8 mouse cellular contexts compared by ENCODE assay signal in genomic region chr4:137920005-137920404, GRCm38 (mm10). TPM values are rescaled to one million over a fixed set of nuclear protein-coding genes. Genes with fewer than 3 reads are reported as not detected.
DNase-seq lines count a peak whose midpoint lies in the region; ATAC-seq and TF ChIP-seq lines count a peak whose summit lies in the region.

No protein-coding gene starts in this region.

- ATAC-seq in embryonic facial prominence, embryonic 13.5 days (ENCODE audit: insufficient number of reproducible peaks, insufficient read depth, low FRiP score, low TSS enrichment, low read depth) = no peak

- TF ChIP-seq POLR2A in kidney, adult 2 months (IDR thresholded peaks at IDR 0.05; ENCODE audit: low read depth, low read length) = no peak

- 18% methylated on average over 7 of the region's 7 CpGs for WGBS in embryonic facial prominence, embryonic 13.5 days
- WGBS in heart, embryonic 10.5 days = 30% methylated on average over 7 of the region's 7 CpGs
- 70% methylated on average over 7 of the region's 7 CpGs for whole genome bisulfite sequencing in kidney, adult 2 months

- H3K27me3 ChIP-seq in embryonic facial prominence, embryonic 13.5 days = no peaks in the 10 kb centered on the region
- H3K27me3 ChIP-seq in heart, embryonic 10.5 days (ENCODE audit: insufficient read depth, poor library complexity, severe bottlenecking) = no peaks in the 10 kb centered on the region
- no peaks in the 10 kb centered on the region for H3K27me3 ChIP-seq in kidney, adult 2 months (replicated peaks; ENCODE audit: control insufficient read depth, insufficient read depth, low read length)

- H3K4me3 ChIP-seq in embryonic facial prominence, embryonic 13.5 days = no peak overlapping the region
- H3K4me3 ChIP-seq in heart, embryonic 10.5 days = no peak overlapping the region
- H3K4me3 ChIP-seq in kidney, adult 2 months (ENCODE audit: insufficient read depth, low read depth, low read length) = no peak overlapping the region

- H3K27ac ChIP-seq in embryonic facial prominence, embryonic 13.5 days = peak overlapping the region; percentile 89
- peak overlapping the region; percentile 85 for H3K27ac ChIP-seq in heart, embryonic 10.5 days
- peak overlapping the region; percentile 89 for H3K27ac ChIP-seq in kidney, adult 2 months (ENCODE audit: insufficient read depth, low read depth, low read length)

- H3K9ac ChIP-seq in embryonic facial prominence, embryonic 13.5 days = peak overlapping the region; percentile 41

- peaks cover 48% of the 10 kb centered on the region for H3K36me3 ChIP-seq in embryonic facial prominence, embryonic 13.5 days
- peaks cover 26% of the 10 kb centered on the region for H3K36me3 ChIP-seq in heart, embryonic 10.5 days
- H3K36me3 ChIP-seq in kidney, adult 2 months (ENCODE audit: control insufficient read depth, insufficient read depth, low read length) = no peaks in the 10 kb centered on the region

- no peaks in the 10 kb centered on the region for H3K9me3 ChIP-seq in embryonic facial prominence, embryonic 13.5 days
- H3K9me3 ChIP-seq in heart, embryonic 10.5 days = no peaks in the 10 kb centered on the region

- TF ChIP-seq CTCF in kidney, adult 2 months (conservative IDR thresholded peaks at IDR 0.05; ENCODE audit: insufficient read depth, insufficient read length, low read depth, low read length) = no peak

- peak overlapping the region; percentile 21 for H3K4me2 ChIP-seq in embryonic facial prominence, embryonic 13.5 days

- no peak for DNase-seq in heart, embryonic 10.5 days (ENCODE audit: low spot score)
- DNase-seq in kidney, adult 2 months = peak; percentile 67
- DNase-seq in lung, postnatal 10 days = peak; percentile 74
- no peak for DNase-seq in adrenal gland, adult 2 months
- no peak for DNase-seq in layer of hippocampus, postnatal 25 days (ENCODE audit: extremely low spot score in 1 of 2, low spot score in 1 of 2)
- no peak for DNase-seq in layer of hippocampus, adult 8-10 months (ENCODE audit: low spot score in 2 of 2)
- DNase-seq in MN1 (ENCODE audit: low spot score) = no peak

- peaks cover 51% of the 10 kb centered on the region for H3K4me1 ChIP-seq in embryonic facial prominence, embryonic 13.5 days
- H3K4me1 ChIP-seq in heart, embryonic 10.5 days = peaks cover 62% of the 10 kb centered on the region
- no peaks in the 10 kb centered on the region; the same call in 1 of the 2 replicates for H3K4me1 ChIP-seq in kidney, adult 2 months (ENCODE audit: control insufficient read depth, insufficient read depth, low read length)

RNA-seq across cellular contexts. Expression of gene Ece1, which starts 58.0 kb away (rescaled TPM):
- polyA plus RNA-seq in embryonic facial prominence, embryonic 13.5 days (2015; fragmentation: Nextera tagmentation; extraction: Ambion mirVana) = 49.9 and 65.0 TPM in 2 replicates
- polyA plus RNA-seq in heart, embryonic 10.5 days (2016; fragmentation: Nextera tagmentation; extraction: Ambion mirVana) = 118 and 165 TPM in 2 replicates
- 30.7 and 33.7 TPM in 2 replicates for polyA plus RNA-seq in kidney, adult 2 months (2012; rRNA removed)
- total RNA-seq in adrenal gland, adult 2 months (2021) = 100 to 1,000 TPM; 228 to 424 TPM
- 50.0 and 414 TPM in 2 replicates for polyA plus RNA-seq in adrenal gland, adult 2 months (2012; rRNA removed)
- 10 to 100 TPM; 50.3 to 52.3 TPM for total RNA-seq in layer of hippocampus, postnatal 25 days (2021)
- 10 to 100 TPM; 47.2 to 63.1 (median 53.9) TPM for total RNA-seq in layer of hippocampus, adult 8-10 months (2022)

Comparison
In these comparisons a context has a peak if more than half of its experiments do, and no peak if none do; other contexts are left out.
1. DNase-seq: peak in kidney, adult 2 months (single experiment) and lung, postnatal 10 days (single experiment); none in heart, embryonic 10.5 days (single experiment), adrenal gland, adult 2 months (single experiment), layer of hippocampus, postnatal 25 days (0 of 2), layer of hippocampus, adult 8-10 months (0 of 2) and MN1 (single experiment).
2. Peak in every context shown above with its lines, with median percentiles within 50 percentile points of each other: H3K27ac ChIP-seq.